Mouse (Mus musculus): Measurements from ENCODE around the gene Gm45021. TPM values are rescaled to one million over a fixed set of nuclear protein-coding genes. Genes with fewer than 3 reads are reported as not detected.
"Not testable (repeated sequence)": the region's sequence is repeated elsewhere in the genome, so short reads cannot be mapped to it uniquely, and the experiment has no call there.

The Gm45021 gene
- total RNA-seq, 2 experiments from 2014 or later, result not detected

DNA sequence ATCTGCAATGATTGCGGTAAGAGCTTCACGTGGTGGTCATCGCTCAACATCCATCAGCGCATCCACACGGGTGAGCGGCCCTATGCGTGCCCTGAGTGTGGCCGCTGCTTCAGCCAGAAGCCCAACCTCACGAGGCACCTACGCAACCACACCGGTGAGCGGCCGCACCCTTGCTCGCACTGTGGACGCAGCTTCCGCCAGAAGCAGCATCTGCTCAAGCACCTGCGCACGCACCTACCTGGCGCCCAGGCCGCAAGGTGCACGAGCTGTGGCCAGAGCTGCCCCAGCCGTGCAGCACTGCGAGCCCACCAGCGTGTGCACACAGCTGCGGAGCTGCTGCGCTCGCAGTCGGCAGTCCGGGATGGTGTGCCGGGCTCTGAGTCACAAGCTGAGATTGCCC lies 30.6 kb downstream of the Gm45021 start:
- no peak for DNase-seq

DNA sequence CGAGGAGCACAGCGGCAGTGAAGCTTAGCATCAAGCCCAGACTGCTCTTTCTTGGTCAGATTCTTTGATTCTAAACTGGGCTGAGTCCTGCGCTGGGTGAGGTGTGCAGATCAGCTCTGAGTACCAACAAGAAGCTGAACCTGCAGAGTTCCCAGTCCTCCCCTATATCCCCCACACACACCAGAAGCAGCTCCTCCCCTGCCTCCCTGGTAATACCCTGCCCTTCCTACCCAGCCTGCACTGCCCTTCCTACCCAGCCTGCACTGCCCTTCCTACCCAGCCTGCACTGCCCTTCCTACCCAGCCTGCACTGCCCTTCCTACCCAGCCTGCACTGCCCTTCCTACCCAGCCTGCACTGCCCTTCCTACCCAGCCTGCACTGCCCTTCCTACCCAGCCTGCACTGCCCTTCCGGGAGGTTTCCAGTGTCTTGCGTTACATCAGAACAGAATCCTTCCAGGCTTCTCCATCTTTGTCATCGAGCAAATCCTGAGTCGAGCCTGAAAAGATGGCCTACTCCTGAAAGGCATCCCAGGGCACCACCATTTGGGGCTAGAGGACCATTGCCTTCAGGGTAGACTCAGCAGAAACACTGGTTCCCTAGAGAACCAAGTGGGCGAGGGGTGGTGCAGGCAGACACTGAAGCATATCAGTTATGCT lies 32.9 kb downstream of the Gm45021 start:
- DNase-seq, result not testable (repeated sequence)

DNA sequence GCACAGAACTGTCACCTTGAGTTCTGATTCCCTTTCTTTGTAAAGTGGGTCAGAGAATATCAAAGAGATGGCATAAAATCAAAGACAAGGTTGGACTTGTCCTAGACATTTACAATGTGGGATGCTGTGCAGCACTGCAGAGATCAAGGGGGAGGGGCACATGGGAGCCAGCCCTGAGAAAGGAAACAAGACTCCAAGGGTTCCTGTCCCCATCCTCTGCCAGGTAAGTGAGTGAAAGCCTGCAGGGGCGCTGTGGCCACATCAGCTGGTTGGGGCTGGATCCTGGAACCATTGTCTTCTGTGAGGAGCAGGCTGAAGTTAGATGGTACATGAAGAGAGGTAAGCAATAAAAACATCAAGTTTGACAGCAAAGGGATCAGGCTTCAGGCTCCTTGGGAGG lies 34.0 kb downstream of the Gm45021 start:
- no peak for DNase-seq

DNA sequence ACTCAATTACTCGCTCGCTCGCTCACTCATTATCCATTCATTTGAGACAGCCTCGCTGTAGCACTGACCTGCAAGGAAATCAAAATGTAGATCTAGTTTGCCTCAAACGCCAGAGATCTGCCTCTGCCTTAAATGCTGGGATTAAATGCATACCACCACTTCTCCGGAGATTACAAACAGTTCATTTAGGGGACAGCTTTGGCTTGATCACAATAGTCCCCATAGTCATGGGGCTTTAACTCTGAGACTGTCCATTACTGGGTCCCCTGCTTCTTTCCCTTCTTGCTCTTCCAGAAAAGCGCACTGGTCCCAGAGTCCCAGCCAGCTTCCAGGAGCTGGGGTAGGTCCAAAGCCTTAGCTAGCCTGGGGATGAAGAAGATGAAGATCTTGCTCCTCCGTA lies 37.1 kb downstream of the Gm45021 start, which contains the start of gene AI854703:
Gene AI854703, plus strand, starts transcription at position 301 of the 400 bp plus-strand sequence.
- no peak for DNase-seq

DNA sequence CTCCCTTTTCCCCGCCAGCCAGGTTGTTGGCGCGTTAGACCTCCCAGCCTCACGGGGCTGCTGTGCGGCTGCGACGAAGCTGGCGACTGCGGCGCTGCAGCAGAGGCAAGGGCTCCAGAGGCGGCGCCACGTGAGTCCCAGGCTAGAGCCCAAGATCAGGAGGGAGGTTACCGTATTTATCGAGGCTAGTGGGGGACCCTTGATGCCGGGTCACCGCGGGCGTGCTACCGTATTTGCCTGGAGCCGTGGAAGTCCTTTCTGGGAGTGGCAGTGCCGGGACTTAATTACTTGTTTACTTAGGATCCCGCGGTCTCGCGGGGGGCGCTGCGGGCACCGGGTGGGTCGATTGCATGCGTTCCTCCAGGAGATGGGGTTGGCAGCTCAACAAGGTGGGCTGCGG lies 37.6 kb downstream of the Gm45021 start:
- peak; percentile 53 for DNase-seq

DNA sequence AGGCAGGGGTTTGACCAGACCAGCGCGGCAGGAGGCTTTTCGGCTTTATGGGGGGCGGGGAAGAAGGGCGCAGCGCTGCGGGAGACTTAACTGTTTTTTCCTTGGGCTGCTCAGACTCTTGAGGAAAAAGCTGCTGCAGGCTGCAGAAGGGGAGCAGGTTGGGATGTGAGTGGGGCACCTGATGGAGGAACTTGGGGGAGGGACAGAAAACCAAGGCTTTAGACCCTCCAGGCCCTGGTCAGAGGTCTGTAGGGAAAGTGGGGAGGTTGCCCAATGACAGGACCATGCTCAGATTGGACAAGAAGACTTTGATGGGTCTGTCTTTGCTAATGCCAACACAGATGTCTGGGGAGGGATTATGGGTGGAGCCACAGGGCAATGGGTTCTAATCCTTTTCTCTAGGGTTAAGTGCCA lies 38.1 kb downstream of the Gm45021 start:
- DNase-seq, result no peak

DNA sequence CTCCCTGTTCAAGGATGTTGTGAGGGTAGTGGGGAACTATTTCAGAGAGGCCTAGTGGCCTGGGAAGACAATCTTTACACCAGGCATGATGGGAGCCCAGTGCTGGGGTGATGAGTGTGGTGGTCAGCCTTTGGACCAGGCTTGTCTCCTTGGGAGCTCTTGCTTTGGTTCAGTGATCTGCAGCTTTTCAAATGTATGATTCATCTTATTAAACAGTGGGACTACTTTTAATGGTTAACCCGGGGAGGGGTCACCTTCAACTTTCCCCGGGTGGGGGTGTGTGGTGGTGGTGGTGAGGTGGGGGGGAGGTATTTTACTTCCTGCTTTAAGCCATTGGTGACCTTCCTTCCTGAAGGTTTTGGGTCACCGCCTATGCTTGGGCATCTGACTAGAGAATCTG lies 39.0 kb downstream of the Gm45021 start:
- no peak for DNase-seq

DNA sequence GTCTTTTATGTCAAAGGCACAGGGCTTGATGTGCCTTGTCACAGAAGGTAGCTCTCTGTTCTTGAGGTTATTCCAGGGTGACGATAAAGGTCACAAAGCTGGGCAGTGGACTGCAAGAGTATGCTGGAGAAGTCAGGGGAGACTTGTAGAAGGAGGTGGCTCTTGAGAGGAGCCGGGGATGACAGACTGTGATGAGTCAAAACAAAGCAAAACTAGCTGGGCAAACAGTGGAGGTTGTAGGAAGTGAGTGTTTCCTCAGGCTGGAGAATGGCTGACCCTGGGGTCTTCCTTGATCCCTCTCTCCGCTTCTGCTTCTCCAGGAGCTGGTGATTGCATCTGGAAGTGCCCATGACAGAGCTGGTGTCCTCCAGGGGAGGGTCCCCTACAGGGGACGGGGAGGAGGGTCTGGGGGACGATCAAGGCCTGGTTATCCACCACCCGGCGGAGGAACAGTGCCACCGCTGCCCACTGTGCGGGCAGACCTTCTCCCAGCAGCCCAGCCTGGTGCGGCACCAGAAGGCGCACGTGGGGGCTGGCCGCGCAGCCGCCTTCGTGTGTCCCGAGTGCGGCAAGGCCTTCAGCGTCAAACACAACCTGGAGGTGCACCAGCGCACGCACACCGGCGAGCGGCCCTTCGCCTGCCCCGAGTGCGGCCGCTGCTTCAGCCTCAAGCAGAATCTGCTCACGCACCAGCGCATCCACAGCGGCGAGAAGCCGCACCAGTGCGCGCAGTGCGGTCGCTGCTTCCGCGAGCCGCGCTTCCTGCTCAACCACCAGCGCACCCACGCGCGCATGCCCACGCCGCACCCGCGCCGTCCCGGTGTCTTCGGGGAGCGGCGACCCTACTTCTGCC lies 39.6 kb downstream of the Gm45021 start:
- DNase-seq, result no peak

DNA sequence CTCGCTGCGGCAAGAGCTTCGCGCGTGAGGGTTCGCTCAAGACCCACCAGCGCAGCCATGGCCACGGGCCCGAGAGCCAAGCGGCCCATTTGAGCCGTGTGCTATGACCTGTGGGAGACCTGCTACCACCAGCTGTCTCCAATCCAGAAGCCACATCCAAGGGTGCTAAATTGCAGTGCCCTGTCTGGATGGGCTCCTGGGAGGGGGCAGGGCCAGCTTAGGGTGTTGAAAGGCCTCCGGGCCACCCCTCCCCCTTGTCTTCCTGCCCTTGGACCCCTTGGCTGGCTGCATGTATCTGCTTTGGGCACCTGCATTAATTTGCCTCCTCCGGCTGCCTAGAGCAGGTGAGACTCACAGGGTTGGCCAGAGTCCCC lies 40.2 kb downstream of the Gm45021 start:
- no peak for DNase-seq

DNA sequence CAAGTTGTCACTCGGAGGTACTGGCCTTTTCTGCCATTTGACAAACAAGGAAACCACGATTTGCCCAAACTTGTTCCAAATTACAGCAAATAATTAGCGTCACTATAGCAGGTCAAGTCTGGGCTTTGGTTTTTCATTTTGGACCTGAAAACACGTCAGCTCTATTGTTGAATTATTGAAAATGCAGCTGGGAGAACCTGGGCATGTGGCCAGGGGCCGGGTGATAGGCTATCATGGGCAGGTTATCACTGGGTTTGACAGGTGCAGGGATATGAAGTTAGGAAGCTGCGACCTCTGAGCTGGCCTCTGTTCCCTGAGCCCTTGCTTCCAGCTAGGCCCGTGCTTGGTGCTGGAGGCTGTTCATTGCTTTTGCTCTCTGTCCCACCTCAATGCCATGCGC lies 41.4 kb downstream of the Gm45021 start:
- DNase-seq, result no peak

DNA sequence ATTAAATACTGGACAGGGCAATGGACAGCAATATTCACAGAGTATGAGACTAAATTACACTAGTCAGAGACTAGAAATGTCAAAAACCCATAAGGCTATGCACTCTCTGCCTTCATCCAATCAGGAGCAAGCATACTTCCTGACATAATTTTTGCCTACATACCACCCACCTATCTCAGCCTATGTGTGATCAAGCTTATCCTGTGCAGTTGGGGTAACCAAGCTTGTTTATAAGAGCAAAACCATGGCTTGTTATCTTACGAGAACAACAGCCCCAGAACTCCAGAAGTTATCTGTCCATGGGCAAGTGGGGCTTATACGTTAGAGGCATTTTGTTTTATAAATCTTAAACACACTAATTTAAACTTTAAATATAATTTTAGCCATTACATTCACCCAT lies 45.7 kb downstream of the Gm45021 start:
- DNase-seq, result no peak

DNA sequence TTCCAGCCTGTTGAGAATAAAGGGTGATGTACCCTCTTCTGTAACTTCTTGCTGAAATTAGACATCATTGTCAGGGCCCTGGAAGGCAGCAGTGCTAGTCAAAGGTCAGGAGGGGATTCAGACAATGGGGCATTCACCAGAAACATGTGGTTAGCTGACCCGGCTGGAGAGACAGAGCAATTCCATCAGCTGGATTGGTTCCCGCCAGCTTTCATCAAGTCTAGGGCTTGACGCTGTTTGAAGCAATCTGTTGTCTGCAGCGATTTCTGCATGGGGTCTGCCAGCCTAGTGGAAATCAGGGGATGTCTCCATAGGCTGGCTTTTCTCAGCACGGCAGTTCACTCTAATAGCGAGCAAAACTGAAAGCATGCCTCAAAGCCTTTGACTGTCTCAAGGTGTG lies 47.1 kb downstream of the Gm45021 start:
- peak; percentile 72 for DNase-seq

DNA sequence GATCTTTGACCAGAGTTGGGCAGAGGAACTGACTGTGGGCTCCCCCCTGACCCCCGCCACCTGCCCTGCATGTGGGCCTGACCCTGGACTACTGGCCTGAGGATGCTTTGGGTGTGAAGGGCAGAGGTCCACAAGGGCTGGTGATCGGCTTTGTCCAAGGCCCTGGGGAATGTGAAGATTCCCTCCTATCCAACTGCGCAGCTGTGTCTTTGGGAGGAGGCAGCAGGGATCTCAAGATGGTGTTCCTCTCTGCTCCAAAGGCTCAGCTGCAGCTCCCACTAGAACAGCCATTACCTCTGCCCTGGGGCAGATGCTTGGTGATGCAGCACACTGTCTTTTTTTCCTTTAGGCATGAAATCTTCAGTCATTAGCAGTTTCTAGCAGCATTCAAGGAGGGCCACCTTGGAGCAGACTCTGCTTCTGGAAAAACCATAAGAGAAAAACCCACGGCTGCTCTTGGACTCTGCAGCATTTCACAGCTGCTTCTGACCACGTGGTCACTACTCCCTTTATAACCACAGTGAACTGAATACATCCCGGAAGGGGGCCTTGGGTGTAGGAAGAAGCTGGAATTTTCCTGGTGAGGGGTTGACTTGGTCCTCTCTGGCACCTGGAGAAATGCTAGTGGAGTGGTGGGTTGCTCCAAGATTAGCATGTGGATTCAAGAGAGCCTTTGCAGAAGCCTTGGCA lies 48.5 kb downstream of the Gm45021 start:
- no peak for DNase-seq

DNA sequence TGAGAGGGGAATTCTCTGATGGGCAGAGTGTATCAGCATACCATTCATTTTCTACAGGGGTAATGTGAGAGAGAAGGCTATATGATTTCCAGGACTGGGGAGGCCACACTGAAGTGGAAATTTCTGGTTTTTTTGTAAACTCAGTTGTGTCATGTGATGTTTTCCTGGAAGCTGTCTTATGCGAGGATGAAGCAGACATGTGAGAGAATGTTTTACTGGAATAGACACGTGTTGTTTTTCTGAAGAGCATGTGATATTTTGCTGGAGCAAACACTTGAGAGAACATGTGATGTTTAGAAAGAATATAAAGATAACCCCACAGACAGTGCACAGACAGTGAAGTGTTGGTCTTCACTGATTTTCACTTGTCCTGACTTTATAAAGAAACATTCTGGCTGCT lies 49.1 kb downstream of the Gm45021 start:
- no peak for DNase-seq

DNA sequence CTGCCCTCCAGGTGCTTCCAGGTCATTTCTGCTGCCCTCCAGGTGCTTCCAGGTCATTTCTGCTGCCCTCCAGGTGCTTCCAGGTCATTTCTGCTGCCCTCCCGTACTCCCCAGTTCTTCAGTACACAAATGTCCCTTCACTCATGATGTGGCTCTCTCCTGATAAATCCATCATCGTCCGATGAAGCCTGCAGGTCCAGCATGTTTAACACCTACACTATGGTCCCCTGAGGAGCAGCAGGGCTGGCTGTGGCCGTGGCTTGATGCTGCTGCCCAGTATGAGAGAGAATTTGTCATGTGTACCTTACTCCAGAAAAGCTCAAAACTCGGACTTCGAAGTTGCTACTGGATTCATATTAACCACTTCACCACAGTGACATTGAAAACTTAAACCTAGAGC lies 52.0 kb downstream of the Gm45021 start:
- DNase-seq, result no peak

DNA sequence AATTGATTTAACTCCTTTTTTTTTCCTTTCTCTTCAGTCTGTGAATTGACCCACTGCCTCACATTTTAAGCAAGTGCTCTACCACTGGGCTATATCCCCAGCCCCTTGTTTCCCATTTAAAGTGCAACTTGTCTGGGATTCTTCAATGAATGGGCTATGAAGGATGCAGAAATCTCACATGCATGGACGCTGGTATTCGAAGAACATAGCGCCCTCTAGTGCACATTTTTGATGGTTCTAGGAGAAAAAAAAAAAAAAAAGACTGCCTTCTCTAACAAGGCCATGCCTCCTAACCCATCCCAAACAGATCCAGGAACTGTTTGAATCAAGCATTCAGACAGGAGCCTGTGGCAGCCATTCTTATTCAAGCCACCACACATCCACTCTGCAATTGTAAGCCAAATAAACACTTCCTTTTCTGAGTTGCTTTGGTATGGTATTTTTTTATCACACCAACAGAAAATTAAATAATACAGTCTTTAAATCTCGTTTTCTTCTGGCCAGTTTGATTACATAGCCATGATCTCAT lies 53.4 kb downstream of the Gm45021 start:
- DNase-seq, result peak; percentile 41

DNA sequence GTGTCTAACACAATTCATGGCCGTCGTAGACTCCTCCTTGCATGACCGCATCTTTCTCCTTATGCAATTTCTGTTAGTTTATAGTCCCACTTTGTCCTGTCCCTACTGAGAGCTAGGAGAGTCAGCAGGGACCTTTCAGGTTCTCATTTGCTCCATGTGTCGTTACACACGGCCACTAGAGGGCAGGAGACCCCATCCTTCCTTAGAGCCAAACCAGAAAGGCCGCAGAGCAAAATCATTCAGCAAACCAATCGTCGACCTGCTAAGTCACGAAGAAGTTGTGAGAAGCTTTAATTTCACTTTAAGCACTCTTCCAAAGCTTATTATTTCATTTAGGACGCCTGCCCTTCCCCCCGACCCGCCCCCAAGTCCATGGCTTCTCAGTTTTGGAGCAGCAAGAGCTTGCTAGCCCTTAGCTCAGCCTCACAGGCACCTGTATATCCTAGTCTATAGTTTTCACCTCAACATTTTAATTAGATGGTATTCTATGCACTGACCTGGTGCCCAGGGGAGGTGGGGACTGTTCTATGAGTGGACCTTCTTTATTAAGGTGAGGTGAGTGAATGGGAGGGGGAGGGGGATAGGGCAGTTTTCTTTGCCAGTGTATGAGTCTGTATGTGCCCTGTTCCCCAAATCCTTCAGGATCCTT lies 56.4 kb downstream of the Gm45021 start:
- DNase-seq, result peak; percentile 82

DNA sequence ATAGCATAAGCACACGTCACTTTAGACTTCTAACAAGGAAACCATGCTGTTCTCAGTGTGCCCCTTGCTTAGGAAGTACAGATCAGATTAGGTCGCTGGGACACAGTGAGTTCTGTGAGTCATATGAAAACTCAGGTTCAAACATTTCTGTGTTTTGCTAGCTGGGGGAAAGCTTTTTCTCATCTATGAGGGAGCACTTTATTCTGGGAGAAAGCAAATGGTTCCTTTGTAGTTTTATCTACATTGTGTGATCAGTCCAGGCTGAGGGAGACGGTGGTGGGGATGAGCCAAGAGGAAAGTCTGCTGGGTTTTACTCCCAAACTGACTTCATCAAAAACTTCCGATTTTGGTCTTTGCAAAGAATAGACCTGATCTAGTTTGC lies 56.9 kb downstream of the Gm45021 start:
- no peak for DNase-seq

DNA sequence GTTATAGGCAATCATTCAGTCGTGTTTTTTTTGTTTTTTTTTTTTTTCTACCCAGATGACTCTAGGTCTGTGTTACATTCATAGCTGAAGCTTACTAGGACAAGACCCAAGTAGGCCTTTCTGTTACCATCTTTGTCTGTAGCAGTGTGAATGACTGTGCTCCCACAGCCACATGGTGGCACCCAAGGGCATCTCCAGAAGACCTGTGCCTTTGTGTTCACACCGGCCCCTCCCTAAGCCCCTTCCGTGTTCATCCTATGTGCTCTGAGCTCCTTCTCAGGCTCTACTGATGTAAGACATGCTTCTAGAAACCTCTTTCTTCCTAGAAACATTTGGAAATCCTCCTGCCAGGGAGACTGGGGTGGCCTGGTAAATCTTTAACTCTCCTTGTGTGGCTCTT lies 57.6 kb downstream of the Gm45021 start, which contains the start of gene Gimap8:
Gene Gimap8, plus strand, starts transcription at position 240 of the 400 bp plus-strand sequence.
- peak; percentile 68 for DNase-seq

DNA sequence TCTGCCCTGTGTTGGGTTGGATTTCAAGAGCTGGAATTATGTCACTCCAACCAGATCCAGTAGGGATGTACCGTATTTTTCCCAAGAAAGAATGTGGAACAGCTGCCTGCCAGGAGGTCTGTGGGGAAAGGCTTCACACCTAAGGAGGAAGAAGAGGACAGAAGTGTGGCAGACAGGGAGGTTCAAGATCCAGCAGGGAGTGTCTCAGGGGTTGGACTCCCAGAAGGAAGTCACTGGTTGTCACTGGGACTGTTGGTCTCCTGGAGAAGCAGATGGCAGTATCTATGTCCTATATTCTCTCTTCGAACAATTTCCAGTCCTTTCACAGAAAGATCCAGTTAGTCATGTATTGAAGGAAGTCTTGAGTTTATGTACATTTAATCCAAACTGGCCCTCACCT lies 58.2 kb downstream of the Gm45021 start:
- no peak for DNase-seq

DNA sequence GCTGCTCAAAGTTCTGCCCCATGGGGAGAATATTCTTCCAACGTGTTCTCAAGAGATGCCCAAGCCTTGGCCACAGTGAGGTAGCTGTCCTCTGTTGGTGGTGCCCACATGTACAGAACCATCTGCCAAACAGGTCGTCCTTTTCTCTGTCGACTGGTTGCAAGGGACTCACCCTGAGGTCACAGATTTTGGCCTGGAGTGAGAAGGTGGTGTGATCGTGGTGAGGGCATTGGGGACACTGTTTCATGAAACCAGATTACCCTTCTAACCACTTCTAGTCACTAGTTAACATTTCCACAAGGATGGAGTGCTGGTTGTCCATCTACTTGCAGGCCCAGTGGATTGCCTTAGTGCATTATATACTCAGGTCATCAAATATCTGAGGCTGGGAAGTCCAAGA lies 59.4 kb downstream of the Gm45021 start:
- DNase-seq, result no peak

DNA sequence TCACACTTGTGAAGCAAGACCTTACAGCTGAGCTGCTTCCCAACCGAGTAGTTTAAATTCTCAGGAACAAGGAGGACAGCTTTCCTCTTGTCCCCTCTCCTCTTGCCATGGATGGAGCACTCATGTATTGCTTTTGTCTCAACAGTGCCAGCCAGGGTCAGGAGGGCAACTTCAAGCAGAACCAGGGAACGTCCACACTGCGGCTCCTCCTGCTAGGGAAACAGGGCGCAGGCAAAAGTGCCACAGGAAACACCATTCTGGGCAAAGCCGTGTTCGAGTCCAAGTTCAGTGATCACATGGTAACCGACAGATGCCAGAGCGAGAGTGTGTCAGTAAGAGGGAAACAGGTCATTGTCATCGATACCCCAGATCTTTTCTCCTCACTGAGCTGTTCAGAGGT lies 60.6 kb downstream of the Gm45021 start:
- no peak for DNase-seq

DNA sequence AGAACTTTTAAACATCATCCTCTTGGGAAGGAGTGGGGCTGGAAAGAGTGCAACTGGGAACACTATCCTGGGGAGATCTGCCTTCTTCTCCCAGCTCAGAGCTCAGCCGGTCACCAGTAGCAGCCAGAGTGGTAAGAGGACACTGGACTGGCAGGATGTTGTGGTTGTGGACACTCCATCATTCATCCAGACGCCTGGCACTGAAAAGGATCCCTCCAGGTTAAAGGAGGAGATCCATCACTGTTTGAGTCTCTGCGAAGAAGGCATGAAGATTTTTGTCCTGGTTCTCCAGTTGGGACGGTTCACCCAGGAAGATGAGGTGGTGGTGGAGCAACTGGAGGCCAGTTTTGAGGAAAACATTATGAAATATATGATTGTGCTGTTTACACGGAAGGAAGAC lies 69.3 kb downstream of the Gm45021 start:
- DNase-seq, result no peak

Measured in heart, postnatal 4 days (tissue).